Mouse (Mus musculus) MEL (cell line): ENCODE measurements at regions not wholly inside any gene's neighbourhood (a gene's known extent, or its start where the extent isn't known, plus 50 kb on each side); places are given as distances from the start of the nearest gene placed in this dataset.

Experiments
- BHLHE40 ChIP-seq: IDR thresholded peaks from 2 replicates; pipeline ENCODE4 v1.6.1; 2012; ENCODE audit warnings: low read depth, mild to moderate bottlenecking, inconsistent platforms, low read length, improper control_type of control experiment, borderline replicate concordance
- GATA1 ChIP-seq: IDR thresholded peaks from 2 replicates; pipeline ENCODE4 v1.6.1; 2011; ENCODE audit warnings: low read depth, low read length, improper control_type of control experiment
- UBTF ChIP-seq: IDR thresholded peaks from 2 replicates; pipeline ENCODE4 v1.6.1; 2012; ENCODE audit warnings: low read depth, mild to moderate bottlenecking, inconsistent platforms, low read length, improper control_type of control experiment, moderate library complexity, borderline replicate concordance; ENCODE audit not compliant: insufficient read depth

GRCm38 (mm10) chr5:68361581-68362211 lies 330.1 kb downstream of the Grxcr1 start:
- TF ChIP-seq GATA1, result no peak
- TF ChIP-seq UBTF, result no peak
- no peak for TF ChIP-seq BHLHE40
